Mouse (Mus musculus): Measurements from ENCODE around the gene Mars.

Gene Mars

DNA sequence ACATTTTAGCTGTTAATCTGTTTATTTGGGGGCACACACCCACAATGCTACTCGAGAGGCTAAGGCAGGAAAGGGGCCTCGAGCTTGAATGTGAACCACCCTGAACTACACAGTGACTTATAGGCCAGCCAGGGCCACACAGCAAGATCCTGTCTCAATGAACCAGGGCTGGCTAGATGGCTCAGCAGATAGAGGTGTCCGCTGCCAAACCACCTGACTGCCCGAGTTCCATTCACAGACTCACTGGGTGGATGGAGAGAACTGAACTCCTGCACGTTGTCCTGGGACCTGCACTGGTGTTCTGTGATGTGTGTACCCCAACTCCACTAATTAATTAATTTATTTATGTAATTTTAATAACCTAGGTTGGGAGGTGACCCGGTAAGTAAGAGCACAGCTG lies 53.8 kb downstream of the Mars start:
- DNase-seq: no peak

DNA sequence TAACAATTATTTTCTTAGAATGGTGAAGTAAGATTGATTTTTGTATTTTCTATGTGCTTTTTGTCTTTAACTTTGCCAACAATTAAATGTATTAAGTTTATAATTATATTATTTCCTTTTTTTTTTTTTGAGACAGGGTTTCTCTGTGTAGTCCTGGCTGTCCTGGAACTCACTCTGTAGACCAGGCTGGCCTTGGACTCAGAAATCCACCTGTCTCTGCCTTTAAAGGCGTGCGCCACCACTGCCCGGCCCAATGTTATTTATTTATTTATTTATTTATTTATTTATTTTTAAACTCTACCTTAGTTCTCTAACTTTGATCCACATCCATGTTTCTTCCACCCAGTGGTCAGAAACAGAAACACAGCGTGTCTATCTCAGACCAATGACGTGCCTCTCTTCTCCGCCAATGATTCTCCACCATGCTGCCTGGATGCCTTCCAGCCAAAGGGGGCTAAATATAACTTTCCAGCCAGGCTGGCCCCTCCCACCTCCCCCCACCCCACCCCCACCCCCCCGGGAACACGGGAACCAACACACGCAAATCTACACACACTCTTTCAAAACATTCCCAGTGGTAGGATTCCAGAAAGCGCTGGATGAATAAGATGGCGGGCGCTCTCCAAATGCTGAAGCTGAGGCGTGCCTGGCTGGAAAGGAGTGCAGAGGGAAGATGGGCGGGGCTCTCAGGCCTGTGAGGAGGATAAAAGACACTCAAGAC lies 55.8 kb downstream of the Mars start:
- peak; percentile 74 for DNase-seq

DNA sequence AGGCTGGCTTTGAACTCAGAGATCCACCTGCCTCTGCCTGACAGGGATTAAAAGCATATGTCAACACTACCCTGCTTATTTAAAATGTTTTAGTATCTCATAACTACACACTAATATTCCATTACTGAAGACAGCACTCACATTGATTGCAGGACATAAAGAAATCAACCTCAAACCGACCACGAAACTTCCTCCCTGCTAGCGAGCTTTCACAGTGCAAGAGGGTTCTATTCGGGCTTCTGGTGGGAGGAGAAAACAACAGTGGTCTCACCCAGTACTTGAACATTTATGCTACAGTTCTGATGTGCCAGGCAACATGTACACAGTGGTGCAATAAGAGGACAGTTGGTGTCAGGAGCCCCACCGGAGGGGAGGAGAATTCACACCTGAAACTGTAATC lies 60.8 kb downstream of the Mars start:
- DNase-seq: no peak
